Mouse (Mus musculus) small intestine, adult 2 months (tissue): ENCODE measurements around the gene Rpl36al. TPM values are rescaled to one million over a fixed set of nuclear protein-coding genes. Genes with fewer than 3 reads are reported as not detected.

Source experiments
- H3K27ac ChIP-seq: fragments of 200-500 bp; 2 replicates; pipeline ENCODE4 v1.5.1; 2012; ENCODE audit warnings: low read depth, low read length, control low read depth, inconsistent platforms; ENCODE audit not compliant: insufficient read depth
- H3K27me3 ChIP-seq: fragments of 200-500 bp; 2 replicates; pipeline ENCODE4 v1.6.1; 2012; ENCODE audit warnings: mild to moderate bottlenecking, moderate library complexity, low read length, inconsistent platforms; ENCODE audit not compliant: control insufficient read depth, insufficient read depth
- H3K36me3 ChIP-seq: fragments of 200-500 bp; 2 replicates; pipeline ENCODE4 v1.6.1; 2012; ENCODE audit warnings: mild to moderate bottlenecking, low read length, control low read depth, inconsistent platforms; ENCODE audit not compliant: control insufficient read depth, insufficient read depth
- H3K4me1 ChIP-seq: fragments of 200-500 bp; 2 replicates; pipeline ENCODE4 v1.6.1; 2012; ENCODE audit warnings: low read length, inconsistent platforms, mixed read lengths; ENCODE audit not compliant: control insufficient read depth, insufficient read depth, insufficient read length
- H3K4me3 ChIP-seq: fragments of 200-500 bp; 2 replicates; pipeline ENCODE4 v1.5.1; 2012; ENCODE audit warnings: low read depth, mild to moderate bottlenecking, control low read depth, inconsistent platforms, low read length, moderate library complexity
- CTCF ChIP-seq: fragments of 200-500 bp; IDR thresholded peaks from 2 replicates; pipeline ENCODE4 v1.5.1; 2012; ENCODE audit warnings: low read depth, mild to moderate bottlenecking, control low read depth, inconsistent platforms, low read length, moderate library complexity, mixed read lengths; ENCODE audit not compliant: insufficient replicate concordance, insufficient read length; ENCODE audit errors: extremely low read depth
- POLR2A ChIP-seq: fragments of 200-500 bp; IDR thresholded peaks from 2 replicates; pipeline ENCODE4 v1.6.1; 2012; ENCODE audit warnings: low read depth, mild to moderate bottlenecking, control low read depth, inconsistent platforms, low read length, moderate library complexity
- WGBS: fragments of 180-500 bp; shearing (Covaris S2); methylation state at CpG from one replicate; pipeline ENCODE4 v1.1.7; 2018; 5-methylcytosine and 5-hydroxymethylcytosine counted together
- polyA plus RNA-seq: library from polyadenylated mRNA; depleted of rRNA; stranded (reverse); fragments of >200 nt; gene quantifications from 2 replicates; pipeline ENCODE4 v1.2.3, GENCODE M21; 2012

Gene Rpl36al
- polyA plus RNA-seq, 1 experiment = 66.4 TPM

- H3K27ac ChIP-seq = no peak overlapping the region
- TF ChIP-seq CTCF (no peak), POLR2A (no peak)
- 84% methylated on average over 5 of the region's 5 CpGs for WGBS
- no peak overlapping the region for H3K4me3 ChIP-seq
- H3K36me3 ChIP-seq = peaks cover 8% of the 10 kb centered on the region
- H3K27me3 ChIP-seq = no peaks in the 10 kb centered on the region
- H3K4me1 ChIP-seq = peaks cover 7% of the 10 kb centered on the region; the same call in 1 of the 2 replicates
These were observed 7.5 kb upstream of the Rpl36al start for GRCm38 (mm10) chr12:69191396-69191795.

GRCm38 (mm10) chr12:69190522-69190921 lies 6.6 kb upstream of the Rpl36al start:
- H3K27me3 ChIP-seq = no peaks in the 10 kb centered on the region
- H3K36me3 ChIP-seq = peaks cover 8% of the 10 kb centered on the region
- H3K4me1 ChIP-seq = peaks cover 7% of the 10 kb centered on the region; the same call in 1 of the 2 replicates
- WGBS = 94% methylated on average over 1 of the region's 1 CpGs
- H3K27ac ChIP-seq = no peak overlapping the region
- no peak for TF ChIP-seq POLR2A
- H3K4me3 ChIP-seq = no peak overlapping the region

- no peaks in the 10 kb centered on the region for H3K27me3 ChIP-seq
- WGBS = 88% methylated on average over 9 of the region's 9 CpGs
- H3K4me3 ChIP-seq = no peak overlapping the region
- TF ChIP-seq CTCF (no peak), POLR2A (no peak)
- H3K27ac ChIP-seq = no peak overlapping the region
- H3K36me3 ChIP-seq = peaks cover 8% of the 10 kb centered on the region
- peaks cover 10% of the 10 kb centered on the region; the same call in 1 of the 2 replicates for H3K4me1 ChIP-seq
These were observed 6.2 kb upstream of the Rpl36al start for GRCm38 (mm10) chr12:69190074-69190473.

- no peak for TF ChIP-seq POLR2A
- Histone ChIP-seq H3K27me3 (no peaks in the 10 kb centered on the region), H3K36me3 (peaks cover 10% of the 10 kb centered on the region), H3K4me3 (no peak overlapping the region), H3K27ac (peak overlapping the region; percentile 54), H3K4me1 (peaks cover 10% of the 10 kb centered on the region; the same call in 1 of the 2 replicates)
- 19% methylated on average over 5 of the region's 5 CpGs for WGBS
These were observed 3.1 kb upstream of the Rpl36al start for GRCm38 (mm10) chr12:69186811-69187471.

- H3K4me3 ChIP-seq = peak overlapping the region; percentile 84
- TF ChIP-seq POLR2A = no peak
- H3K4me1 ChIP-seq = peaks cover 10% of the 10 kb centered on the region; the same call in 1 of the 2 replicates
- 23% methylated on average over 7 of the region's 7 CpGs for WGBS
- H3K27me3 ChIP-seq = no peaks in the 10 kb centered on the region
- H3K36me3 ChIP-seq = peaks cover 12% of the 10 kb centered on the region
- H3K27ac ChIP-seq = peak overlapping the region; percentile 73
These were observed 1.5 kb upstream of the Rpl36al start for GRCm38 (mm10) chr12:69185371-69185770.

- peaks cover 10% of the 10 kb centered on the region; the same call in 1 of the 2 replicates for H3K4me1 ChIP-seq
- peak overlapping the region; percentile 73 for H3K27ac ChIP-seq
- peak overlapping the region; percentile 84 for H3K4me3 ChIP-seq
- no peaks in the 10 kb centered on the region for H3K27me3 ChIP-seq
- H3K36me3 ChIP-seq = peaks cover 9% of the 10 kb centered on the region
- TF ChIP-seq POLR2A (no peak; the same call in 1 of the 2 replicates), CTCF (no peak)
- WGBS = under 1% methylated on average over 85 of the region's 86 CpGs
These were observed 736 bp upstream of the Rpl36al start for GRCm38 (mm10) chr12:69184342-69185295.

- peaks cover 8% of the 10 kb centered on the region for H3K36me3 ChIP-seq
These were observed 2.1 kb downstream of the Rpl36al start for GRCm38 (mm10) chr12:69181800-69182199.

More at GRCm38 (mm10) chr12:69181800-69182199, 2.1 kb downstream of the Rpl36al start:
- Histone ChIP-seq H3K27ac (no peak overlapping the region), H3K27me3 (no peaks in the 10 kb centered on the region), H3K4me1 (peaks cover 4% of the 10 kb centered on the region; the same call in 1 of the 2 replicates), H3K4me3 (no peak overlapping the region)
- TF ChIP-seq POLR2A (no peak), CTCF (no peak)
- WGBS = 81% methylated on average over 4 of the region's 4 CpGs
